Mouse (Mus musculus) heart, adult 11 months (tissue): ENCODE results near the gene Olfr301.

Experiments
- DNase-seq: peaks from one replicate; pipeline ENCODE4 v3.0.0; 2022

Gene Olfr301

GRCm38 (mm10) chr7:86403546-86403945 lies at the start of gene Olfr301:
Gene Olfr301 (plus strand): TSS chr7:86403846.
- no peak for DNase-seq

- DNase-seq, result no peak
Observed at GRCm38 (mm10) chr7:86366828-86367227, 36.8 kb upstream of the Olfr301 start, which contains the start of gene Olfr305. Gene Olfr305 (minus strand): TSS chr7:86366928.

DNA sequence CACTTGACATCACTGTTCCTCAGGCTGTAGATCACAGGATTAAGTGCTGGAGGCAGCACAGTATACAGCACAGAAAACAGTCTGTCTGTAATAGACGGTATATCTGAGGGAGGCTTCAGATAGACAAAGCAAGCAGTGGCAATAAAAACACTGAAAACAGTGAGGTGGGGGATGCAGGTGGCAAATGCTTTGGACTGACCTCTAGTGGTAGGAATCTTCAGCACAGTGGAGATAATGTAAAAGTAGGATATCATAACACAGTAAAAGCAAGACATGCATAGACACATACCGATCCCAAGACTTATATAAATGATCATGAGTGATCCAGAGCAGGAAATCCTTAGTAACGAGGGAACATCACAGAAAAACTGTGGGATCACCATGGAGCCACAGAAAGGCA lies 17.9 kb upstream of the Olfr301 start:
- DNase-seq, result no peak

GRCm38 (mm10) chr7:86386558-86386957 lies 17.1 kb upstream of the Olfr301 start, which contains the start of gene Olfr304:
Gene Olfr304 (minus strand): TSS chr7:86386658.
- DNase-seq, result no peak

DNA sequence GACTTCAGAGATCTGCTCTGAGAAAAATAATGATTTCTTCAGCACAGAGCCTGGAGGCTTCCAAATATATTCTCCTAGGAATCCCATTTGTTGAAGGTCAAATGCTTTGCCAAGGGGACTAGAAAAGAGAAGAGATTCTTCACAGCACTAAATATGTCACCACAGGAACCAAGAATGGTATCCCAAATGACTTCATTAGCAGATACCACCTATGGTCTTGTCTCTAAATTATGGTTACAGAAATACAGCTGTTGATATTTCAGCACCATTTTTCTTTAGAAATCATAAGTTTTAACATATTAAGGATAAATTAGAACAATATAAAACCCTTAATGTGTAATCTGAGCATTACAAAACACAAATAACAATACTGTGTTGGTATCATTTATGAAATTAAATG lies 6.0 kb upstream of the Olfr301 start, which contains the start of gene Olfr303:
Gene Olfr303, minus strand, starts transcription at position 101 of the 400 bp plus-strand sequence.
- DNase-seq, result no peak

- no peak for DNase-seq
Observed at GRCm38 (mm10) chr7:86459621-86460020, 56.0 kb downstream of the Olfr301 start, which contains the start of gene Olfr299. Gene Olfr299 (plus strand): TSS chr7:86459921.
